Mouse (Mus musculus) embryonic fibroblast, embryonic 13.5 days (primary cell): Measurements from ENCODE around the gene Gm28035. TPM values are rescaled to one million over a fixed set of nuclear protein-coding genes. Genes with fewer than 3 reads are reported as not detected.

Source experiments
- H3K27ac ChIP-seq: 2 replicates; pipeline ENCODE4 v1.5.1; 2012; ENCODE audit warnings: low read length, control low read depth, inconsistent platforms; ENCODE audit not compliant: insufficient read depth
- H3K4me1 ChIP-seq: 2 replicates; pipeline ENCODE4 v1.6.1; 2011; ENCODE audit warnings: low read length; ENCODE audit not compliant: control insufficient read depth, insufficient read depth
- H3K4me3 ChIP-seq: 2 replicates; pipeline ENCODE4 v1.5.1; 2011; ENCODE audit warnings: mild to moderate bottlenecking, control low read depth, low read length; ENCODE audit not compliant: insufficient read depth
- CTCF ChIP-seq: IDR thresholded peaks from 2 replicates; pipeline ENCODE4 v1.5.1; 2011; ENCODE audit warnings: mild to moderate bottlenecking, control low read depth, low read length, moderate library complexity, borderline replicate concordance; ENCODE audit not compliant: insufficient read depth
- POLR2A ChIP-seq: IDR thresholded peaks from 2 replicates; pipeline ENCODE4 v1.6.1; 2011; ENCODE audit warnings: low read depth, mild to moderate bottlenecking, control low read depth, low read length, moderate library complexity
- polyA plus RNA-seq: library from polyadenylated mRNA; stranded (reverse); fragments of >200 nt; gene quantifications from 2 replicates; pipeline ENCODE4 v1.2.4, GENCODE M21; 2011; ENCODE audit warnings: low read depth; ENCODE audit not compliant: missing spikeins, insufficient read length

Gene Gm28035
- polyA plus RNA-seq, 1 experiment, result 5.8 TPM

GRCm38 (mm10) chr2:30250166-30251128 lies 10.1 kb downstream of the Gm28035 start:
- peaks cover 13% of the 10 kb centered on the region for H3K4me1 ChIP-seq
- no peak for TF ChIP-seq POLR2A
- H3K27ac ChIP-seq, result no peak overlapping the region
- H3K4me3 ChIP-seq, result no peak overlapping the region

- Histone ChIP-seq H3K4me1 (peaks cover 13% of the 10 kb centered on the region), H3K27ac (peak overlapping the region; percentile 30)
Measured at GRCm38 (mm10) chr2:30251417-30252104, 11.2 kb downstream of the Gm28035 start.

GRCm38 (mm10) chr2:30252521-30252920 lies 12.2 kb downstream of the Gm28035 start:
- Histone ChIP-seq H3K27ac (peak overlapping the region; percentile 30), H3K4me3 (no peak overlapping the region), H3K4me1 (peaks cover 13% of the 10 kb centered on the region)
- TF ChIP-seq CTCF (no peak), POLR2A (no peak)

More at GRCm38 (mm10) chr2:30251417-30252104, 11.2 kb downstream of the Gm28035 start:
- H3K4me3 ChIP-seq, result no peak overlapping the region
- TF ChIP-seq POLR2A (no peak), CTCF (no peak)

- no peak for TF ChIP-seq POLR2A
- no peak for TF ChIP-seq CTCF
- Histone ChIP-seq H3K27ac (no peak overlapping the region), H3K4me1 (peaks cover 13% of the 10 kb centered on the region), H3K4me3 (no peak overlapping the region)
Measured at GRCm38 (mm10) chr2:30253809-30254208, 13.4 kb downstream of the Gm28035 start.

GRCm38 (mm10) chr2:30255631-30256395 lies 15.4 kb downstream of the Gm28035 start:
- Histone ChIP-seq H3K27ac (no peak overlapping the region), H3K4me3 (no peak overlapping the region), H3K4me1 (peaks cover 21% of the 10 kb centered on the region)
- no peak for TF ChIP-seq CTCF
- no peak for TF ChIP-seq POLR2A

- H3K27ac ChIP-seq, result no peak overlapping the region
- peaks cover 16% of the 10 kb centered on the region for H3K4me1 ChIP-seq
- no peak overlapping the region for H3K4me3 ChIP-seq
- TF ChIP-seq POLR2A, result no peak
- TF ChIP-seq CTCF, result no peak
Measured at GRCm38 (mm10) chr2:30256616-30257350, 16.4 kb downstream of the Gm28035 start.

GRCm38 (mm10) chr2:30257699-30258460 lies 17.5 kb downstream of the Gm28035 start:
- Histone ChIP-seq H3K4me3 (no peak overlapping the region), H3K27ac (peak overlapping the region; percentile 93), H3K4me1 (peaks cover 11% of the 10 kb centered on the region)
- no peak for TF ChIP-seq POLR2A
- TF ChIP-seq CTCF, result no peak

GRCm38 (mm10) chr2:30258600-30258999 lies 18.2 kb downstream of the Gm28035 start:
- Histone ChIP-seq H3K4me1 (peaks cover 13% of the 10 kb centered on the region), H3K4me3 (no peak overlapping the region), H3K27ac (peak overlapping the region; percentile 93)
- TF ChIP-seq POLR2A, result 0 out of 2 replicates have a peak, but pooled peaks have one; percentile 32
- no peak for TF ChIP-seq CTCF
